Mouse (Mus musculus) cortical plate, adult 2 months (tissue): ENCODE data around the gene Plekhg1.

ENCODE experiments used
- CTCF ChIP-seq: fragments of 200-500 bp; IDR thresholded peaks from 2 replicates; pipeline ENCODE4 v1.5.1; 2011; ENCODE audit warnings: mild to moderate bottlenecking, control low read depth, low read length; ENCODE audit not compliant: insufficient read depth; ENCODE audit errors: extremely low read depth
- POLR2A ChIP-seq: fragments of 200-500 bp; IDR thresholded peaks from 2 replicates; pipeline ENCODE4 v1.6.1; 2011; ENCODE audit warnings: mild to moderate bottlenecking, low read length, control low read depth; ENCODE audit not compliant: insufficient read depth; ENCODE audit errors: extremely low read depth

GRCm38 (mm10) chr10:3978792-3979488 is 238.8 kb downstream of the Plekhg1 start:
- no peak for TF ChIP-seq CTCF
- no peak for TF ChIP-seq POLR2A
